Mouse (Mus musculus) gastrocnemius, postnatal 4 days (tissue): ENCODE data around the gene March10. TPM values are rescaled to one million over a fixed set of nuclear protein-coding genes. Genes with fewer than 3 reads are reported as not detected.

Experiments used
- DNase-seq, 2 experiments: peaks; one replicate each; pipeline ENCODE4 v3.0.0; 2021 to 2022; ENCODE audit warnings: low spot score in 2 of 2, mixed read lengths in 2 of 2
- long read RNA-seq, 2 experiments: library from polyadenylated mRNA; stranded (forward); transcript quantifications; one replicate each; pipeline ENCODE4 v2.0.0; 2021
- total RNA-seq, 2 experiments: library from RNA; stranded (reverse); gene quantifications; 2 replicates each; pipeline ENCODE4 v1.2.3; 2021

The March10 gene
- total RNA-seq, result not detected
- long read RNA-seq, experiment 1, result 0 reads
- long read RNA-seq, experiment 2, result 0 reads

- DNase-seq, result peak; percentile 23 to 42
Measured at GRCm38 (mm10) chr11:105456497-105456907, at the start of gene March10. Gene March10 (minus strand): TSS chr11:105456735.

DNA sequence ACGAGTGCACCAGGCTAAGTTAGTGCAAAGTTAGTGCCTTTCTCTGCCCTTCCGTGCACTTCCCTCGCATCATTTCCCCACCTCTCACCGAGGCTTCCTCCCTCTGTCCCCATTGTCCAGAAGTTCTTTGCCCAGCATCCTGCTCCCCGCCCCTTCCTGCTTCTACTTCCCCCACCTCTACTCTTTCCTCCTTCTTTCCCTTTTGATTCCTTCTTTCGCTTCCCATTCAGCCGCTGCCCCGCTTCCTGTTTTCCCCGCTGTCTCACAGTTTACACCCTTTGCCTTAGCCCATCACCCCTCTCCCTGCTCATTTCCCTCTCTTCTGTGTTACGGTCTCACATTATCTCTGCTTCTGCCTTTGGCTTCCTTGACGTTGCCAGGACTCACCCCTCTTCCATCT, 49.8 kb upstream of the March10 start:
- DNase-seq, result no peak

DNA sequence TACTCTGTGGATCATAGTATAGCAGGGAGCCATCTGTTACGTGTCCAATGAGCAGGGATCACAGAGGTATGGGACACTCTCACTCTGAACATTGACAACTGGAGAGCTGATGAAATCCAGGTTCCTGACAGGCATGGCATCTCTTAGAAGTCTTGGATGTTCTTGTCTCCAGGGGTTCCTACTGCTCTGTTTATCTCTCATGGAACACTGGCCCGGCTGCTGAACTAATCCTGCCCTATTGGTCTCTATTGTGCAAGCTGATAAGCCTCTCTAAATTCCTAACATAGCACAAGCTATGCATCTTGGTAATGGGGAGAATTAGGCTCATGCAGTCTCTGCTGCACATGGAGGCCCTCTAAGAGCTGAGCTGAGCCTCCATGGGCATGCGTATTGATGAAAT, 48.5 kb upstream of the March10 start:
- no peak for DNase-seq

DNA sequence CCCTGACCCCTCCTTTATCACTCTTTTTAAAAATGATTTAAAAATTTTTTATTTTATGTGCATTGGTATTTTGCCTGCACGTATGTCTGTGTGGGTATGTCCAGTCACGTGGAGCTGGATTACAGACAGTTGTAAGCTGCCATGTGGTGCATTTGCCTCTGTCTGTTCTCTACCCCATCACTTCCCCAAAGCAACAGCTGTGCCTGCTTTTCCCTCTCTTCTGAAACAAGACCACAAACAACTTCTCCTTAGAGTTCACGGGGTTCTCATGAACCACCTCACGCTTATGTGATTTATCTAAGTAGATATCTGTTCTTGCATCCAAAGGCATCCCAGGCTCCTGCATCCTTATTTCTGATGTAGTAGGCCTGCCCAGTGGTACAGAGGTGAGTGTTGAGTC, 45.8 kb upstream of the March10 start:
- no peak for DNase-seq

- no peak for DNase-seq
Measured at GRCm38 (mm10) chr11:105497505-105497904, 41.0 kb upstream of the March10 start.

- DNase-seq, result no peak
Measured at GRCm38 (mm10) chr11:105496665-105497064, 40.1 kb upstream of the March10 start.

DNA sequence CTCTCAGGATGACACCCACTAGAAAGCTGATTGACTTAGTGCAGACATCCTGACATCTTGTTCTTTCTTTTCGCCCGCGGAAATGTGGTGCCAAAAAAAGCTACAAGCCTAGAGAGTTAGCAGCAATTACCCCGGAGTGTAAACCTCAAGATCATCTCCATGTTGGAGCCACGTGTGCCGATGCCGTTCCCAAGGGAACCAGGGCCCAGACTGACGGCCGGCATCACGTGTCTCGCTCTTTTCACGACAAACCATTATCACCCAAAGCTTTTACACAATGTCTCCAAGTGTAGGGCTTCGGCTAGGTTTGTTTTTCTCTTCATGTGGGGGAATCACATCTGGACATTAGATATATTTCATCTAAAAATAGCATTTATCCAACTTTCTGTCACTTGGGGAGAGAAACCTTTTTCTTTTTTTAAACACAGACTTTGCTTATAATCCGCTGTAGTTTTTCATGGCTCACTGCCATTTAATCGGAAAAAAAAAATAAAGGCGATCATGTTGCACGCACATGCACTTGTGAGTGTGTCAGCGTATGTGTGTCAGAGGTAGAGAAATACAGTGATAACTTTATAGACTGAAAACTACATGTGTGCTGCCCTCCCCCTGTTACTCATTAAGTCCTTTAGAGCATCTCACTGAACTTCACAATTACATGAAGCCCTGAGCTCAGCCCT, 39.2 kb upstream of the March10 start:
- no peak for DNase-seq

DNA sequence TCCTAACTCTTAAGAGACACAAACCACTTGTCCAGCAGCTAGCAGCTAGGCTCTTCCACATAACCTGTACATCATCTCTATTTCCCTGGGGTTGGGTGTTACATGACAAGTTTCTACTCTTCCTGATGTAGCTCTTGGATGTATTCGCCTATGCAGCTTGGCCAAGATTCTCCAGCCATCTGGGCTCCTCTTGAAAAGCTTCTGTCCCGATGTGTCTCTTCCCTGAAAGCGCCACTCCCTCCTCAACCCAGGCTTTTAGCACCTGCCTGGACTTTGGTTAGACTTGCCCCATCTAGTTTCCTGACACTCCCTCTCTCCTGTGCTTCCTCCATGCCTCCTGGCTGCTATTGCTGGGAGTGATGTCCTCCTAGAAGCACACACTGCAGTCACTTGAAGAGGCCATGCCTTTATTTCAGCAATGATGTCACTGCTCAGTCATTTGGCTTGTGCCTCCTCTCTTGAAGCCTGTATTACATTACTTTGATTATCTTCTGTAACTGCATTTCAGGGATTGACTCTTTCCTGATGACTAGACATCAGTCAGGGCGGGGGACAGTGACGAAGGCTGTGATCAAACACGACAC, 38.3 kb upstream of the March10 start:
- DNase-seq, result no peak

DNA sequence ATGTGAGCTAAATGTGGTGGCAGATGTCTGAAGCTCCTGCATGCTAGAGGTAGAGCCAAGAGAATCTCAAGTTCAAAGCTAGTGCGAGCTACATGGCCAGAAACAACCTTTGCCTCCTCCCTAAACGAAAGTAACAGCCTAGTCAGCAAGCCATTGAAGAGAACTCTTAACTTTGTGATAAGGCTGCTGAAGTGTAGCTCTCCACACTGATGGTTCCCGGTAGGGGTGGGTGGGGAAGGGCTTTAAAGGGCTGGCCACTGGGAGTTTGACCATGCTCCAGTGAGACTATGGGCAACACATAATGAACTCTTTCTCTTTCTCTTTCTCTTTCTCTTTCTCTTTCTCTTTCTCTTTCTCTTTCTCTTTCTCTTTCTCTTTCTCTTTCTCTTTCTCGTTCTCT, 35.9 kb upstream of the March10 start:
- no peak for DNase-seq

GRCm38 (mm10) chr11:105490971-105491370, 34.4 kb upstream of the March10 start:
- DNase-seq, result no peak

GRCm38 (mm10) chr11:105485412-105485811, 28.9 kb upstream of the March10 start:
- DNase-seq, result no peak

- no peak for DNase-seq
Measured at GRCm38 (mm10) chr11:105484993-105485392, 28.5 kb upstream of the March10 start.

DNA sequence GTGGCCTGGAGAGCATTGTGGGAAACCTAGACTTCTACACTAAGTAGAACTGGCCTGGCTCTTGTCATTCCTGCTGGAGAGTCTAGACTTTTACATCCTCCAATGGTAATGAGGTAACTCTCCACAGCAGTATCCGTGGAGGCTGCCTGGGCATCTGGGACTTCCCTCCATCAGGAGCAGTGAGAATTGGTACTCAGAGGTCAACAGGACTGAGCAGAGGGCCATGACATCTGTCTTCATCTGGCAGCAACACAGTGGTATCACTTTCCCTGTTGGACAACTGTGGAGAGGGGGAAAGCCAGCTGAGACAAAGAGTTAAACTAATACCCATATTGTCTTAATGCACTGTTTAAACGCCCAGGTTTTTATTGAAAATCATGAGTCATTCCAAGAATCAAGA, 26.2 kb upstream of the March10 start:
- no peak for DNase-seq

- no peak for DNase-seq
Measured at GRCm38 (mm10) chr11:105474746-105475145, 18.2 kb upstream of the March10 start.

DNA sequence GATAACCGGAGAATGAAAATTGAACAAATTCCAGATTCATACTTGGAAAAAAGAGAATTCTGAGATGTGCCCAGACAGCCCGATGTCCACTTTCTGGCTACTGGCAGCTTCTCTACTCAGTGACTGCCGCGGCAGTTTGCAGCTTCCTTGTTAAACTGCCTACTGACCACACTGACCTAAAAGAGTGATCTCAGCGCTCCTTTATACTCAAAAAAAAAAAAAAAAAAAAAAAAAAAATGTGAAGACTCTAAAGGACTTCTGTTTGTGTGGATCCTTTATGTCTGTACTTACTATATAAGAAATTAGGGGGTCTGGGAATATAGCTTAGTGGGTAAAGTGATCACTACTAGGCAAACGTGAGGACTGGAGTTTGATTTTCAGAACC, 17.8 kb upstream of the March10 start:
- DNase-seq, result no peak

DNA sequence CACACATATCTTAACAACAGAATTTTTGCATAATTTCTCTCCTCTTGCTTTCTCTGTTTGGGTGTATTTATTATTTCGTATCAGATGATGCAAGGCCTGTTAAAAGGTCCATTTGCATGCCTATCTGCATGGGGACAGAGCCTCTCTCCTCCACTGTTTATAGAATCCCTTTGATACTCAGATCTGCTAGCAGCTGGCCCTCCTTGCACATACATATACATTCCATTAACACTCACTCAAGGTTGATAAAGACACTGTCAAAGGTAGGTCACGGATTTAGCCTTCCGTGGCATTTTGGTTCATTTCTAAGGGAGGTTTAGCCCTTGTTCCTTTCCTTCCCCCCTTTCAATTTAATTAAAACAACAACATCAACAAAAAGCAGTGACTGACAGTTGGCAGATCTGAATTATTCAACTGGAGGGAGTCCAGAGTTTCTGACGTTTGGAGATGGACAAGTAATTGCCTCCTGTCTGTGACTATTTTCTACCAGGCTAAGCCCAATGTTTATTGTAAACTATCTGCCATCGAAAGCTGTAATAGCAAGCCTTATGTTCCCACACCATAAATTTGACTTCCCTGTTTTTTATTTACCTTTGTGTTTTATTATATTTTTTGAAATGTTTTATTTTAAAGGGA, 17.3 kb upstream of the March10 start:
- no peak for DNase-seq

DNA sequence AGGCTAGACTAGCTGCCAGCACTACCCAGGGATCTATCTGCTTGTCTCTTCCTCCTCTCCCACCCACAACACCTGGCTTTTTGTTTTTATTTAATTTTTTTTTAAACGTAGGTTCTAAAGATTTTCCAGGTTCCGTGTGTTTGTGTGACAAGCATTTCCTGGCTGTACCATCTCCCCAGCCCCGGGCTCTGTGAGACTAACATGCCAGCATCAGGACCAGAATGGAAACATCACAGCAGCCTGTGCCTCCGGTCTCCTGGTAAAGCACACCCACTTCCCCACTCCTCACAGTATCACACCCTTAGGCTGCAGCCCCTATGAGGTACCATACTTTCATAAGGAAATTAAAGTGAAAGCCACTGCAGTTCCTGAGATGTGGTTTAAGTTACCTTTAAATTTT, 16.1 kb upstream of the March10 start:
- DNase-seq, result no peak

GRCm38 (mm10) chr11:105470896-105471295, 14.4 kb upstream of the March10 start:
- no peak for DNase-seq

GRCm38 (mm10) chr11:105469561-105469960, 13.0 kb upstream of the March10 start:
- no peak for DNase-seq

DNA sequence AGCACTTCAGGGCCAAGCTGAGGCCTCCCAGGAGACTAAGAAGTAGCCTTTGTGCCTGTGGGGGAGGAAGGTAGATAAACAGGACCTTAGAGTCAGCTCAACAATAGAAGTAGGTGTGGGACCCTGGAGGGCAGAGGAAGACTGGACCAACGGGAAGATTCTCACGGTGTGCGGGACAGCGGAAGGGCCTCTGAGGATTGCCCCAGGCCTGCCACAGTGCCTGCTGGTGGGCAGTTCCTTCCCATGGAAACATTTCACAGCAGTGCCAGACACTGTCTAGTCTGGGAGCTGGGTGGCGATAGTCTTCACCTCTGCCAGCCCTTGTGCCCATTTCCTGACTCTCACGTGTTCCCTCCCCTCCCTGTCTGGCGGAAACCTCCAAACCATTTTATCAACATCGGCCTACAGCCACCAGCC, 12.6 kb upstream of the March10 start:
- DNase-seq, result no peak

GRCm38 (mm10) chr11:105468436-105468835, 11.9 kb upstream of the March10 start:
- no peak for DNase-seq

DNA sequence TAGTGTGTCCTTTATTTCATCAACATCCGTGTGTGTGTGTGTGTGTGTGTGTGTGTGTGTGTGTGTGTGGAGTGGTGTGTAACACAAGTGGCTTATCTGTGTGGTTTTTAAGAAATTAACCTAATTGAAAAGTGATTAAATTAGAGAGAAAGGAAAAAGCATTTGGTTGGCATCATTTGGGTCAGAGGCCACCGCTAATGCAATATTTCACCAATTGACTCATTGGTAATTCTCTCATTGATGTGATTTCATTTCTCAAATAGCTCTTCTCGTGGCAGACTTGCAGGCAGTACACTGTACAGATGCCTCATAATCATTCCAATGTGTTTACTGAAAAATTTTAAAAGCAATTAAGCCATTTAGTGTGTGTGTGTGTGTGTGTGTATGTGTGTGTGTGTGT, 11.3 kb upstream of the March10 start:
- DNase-seq, result no peak

DNA sequence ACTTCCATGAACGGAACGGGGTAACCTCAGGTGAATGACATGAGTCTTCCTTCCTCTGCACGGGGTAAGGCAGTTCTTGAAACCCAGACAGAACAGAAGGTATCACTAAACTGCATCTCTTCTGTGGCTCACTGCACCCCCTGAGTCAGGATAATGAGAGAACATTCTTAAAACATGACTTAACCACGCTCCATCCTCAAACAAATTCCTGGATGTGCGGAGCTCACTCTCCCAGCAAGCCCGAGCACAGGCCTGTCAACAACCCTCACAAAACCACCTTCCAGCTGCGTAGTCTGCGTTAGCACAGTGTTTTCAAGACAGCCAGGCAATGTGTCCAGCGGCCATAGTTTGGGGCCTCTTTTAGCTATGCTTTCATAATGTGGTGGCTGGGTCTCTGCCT, 10.7 kb upstream of the March10 start:
- no peak for DNase-seq
